Mouse (Mus musculus) embryonic facial prominence, embryonic 13.5 days (tissue): Measurements from ENCODE around the gene Aff1. TPM values are rescaled to one million over a fixed set of nuclear protein-coding genes. Genes with fewer than 3 reads are reported as not detected.

Experiments used
- ATAC-seq: fragments of 200-750 bp; cut with Nextera tagmentation; 2 replicates; pipeline ENCODE4 v1.8.0; 2017; ENCODE audit warnings: low read depth; ENCODE audit not compliant: insufficient number of reproducible peaks, insufficient read depth, low FRiP score, low TSS enrichment
- H3K27ac ChIP-seq: fragments of 300-500 bp; sonication (generic); 2 replicates; pipeline ENCODE4 v1.5.1; 2015; ENCODE audit warnings: moderate library complexity, mild to moderate bottlenecking, inconsistent platforms
- H3K27me3 ChIP-seq: fragments of 300-500 bp; sonication (generic); 2 replicates; pipeline ENCODE4 v1.6.1; 2015; ENCODE audit warnings: mild to moderate bottlenecking, inconsistent platforms
- H3K36me3 ChIP-seq: fragments of 300-500 bp; sonication (generic); 2 replicates; pipeline ENCODE4 v1.6.1; 2015; ENCODE audit warnings: mild to moderate bottlenecking, inconsistent platforms
- H3K4me1 ChIP-seq: fragments of 300-500 bp; sonication (generic); 2 replicates; pipeline ENCODE4 v1.6.1; 2015; ENCODE audit warnings: inconsistent platforms
- H3K4me2 ChIP-seq: fragments of 300-500 bp; sonication (generic); 2 replicates; pipeline ENCODE4 v1.6.1; 2015; ENCODE audit warnings: moderate library complexity, mild to moderate bottlenecking, inconsistent platforms
- H3K4me3 ChIP-seq: fragments of 300-500 bp; sonication (generic); 2 replicates; pipeline ENCODE4 v1.5.1; 2015; ENCODE audit warnings: mild to moderate bottlenecking, inconsistent platforms
- H3K9ac ChIP-seq: fragments of 300-500 bp; sonication (generic); 2 replicates; pipeline ENCODE4 v1.6.1; 2015; ENCODE audit warnings: mild to moderate bottlenecking, inconsistent platforms
- H3K9me3 ChIP-seq: fragments of 300-500 bp; sonication (generic); 2 replicates; pipeline ENCODE4 v1.6.1; 2016; ENCODE audit warnings: inconsistent platforms
- WGBS: fragments of 180-500 bp; shearing (Covaris S2); methylation state at CpG from one replicate; pipeline ENCODE4 v1.1.7; 2015; ENCODE audit warnings: mixed read lengths; 5-methylcytosine and 5-hydroxymethylcytosine counted together
- polyA plus RNA-seq: library from polyadenylated mRNA; unstranded; fragments of >200 nt; fragmentation: Nextera tagmentation; extraction: Ambion mirVana; gene quantifications from 2 replicates; pipeline ENCODE4 v1.2.1, GENCODE M21; 2015

Gene Aff1
- polyA plus RNA-seq, 1 experiment from 2014 or later: 5.2 TPM

- Histone ChIP-seq H3K4me3 (peak overlapping the region; percentile 75), H3K27ac (peak overlapping the region; percentile 91), H3K36me3 (no peaks in the 10 kb centered on the region), H3K4me2 (peak overlapping the region; percentile 78), H3K27me3 (peaks cover 24% of the 10 kb centered on the region), H3K4me1 (peaks cover 16% of the 10 kb centered on the region), H3K9me3 (no peaks in the 10 kb centered on the region), H3K9ac (peak overlapping the region; percentile 80)
- WGBS: under 1% methylated on average over 86 of the region's 86 CpGs
- ATAC-seq: peak; percentile 86
Measured at GRCm38 (mm10) chr5:103753511-103754329, 61.5 kb downstream of the Aff1 start.

GRCm38 (mm10) chr5:103754330-103755134 is 62.4 kb downstream of the Aff1 start:
- peak overlapping the region; percentile 91 for H3K27ac ChIP-seq
- no peaks in the 10 kb centered on the region for H3K9me3 ChIP-seq
- WGBS: 2% methylated on average over 40 of the region's 42 CpGs
- H3K27me3 ChIP-seq: peaks cover 24% of the 10 kb centered on the region
- peak overlapping the region; percentile 78 for H3K4me2 ChIP-seq
- peaks cover 16% of the 10 kb centered on the region for H3K4me1 ChIP-seq
- peak overlapping the region; percentile 75 for H3K4me3 ChIP-seq
- no peak for ATAC-seq
- H3K36me3 ChIP-seq: no peaks in the 10 kb centered on the region
- H3K9ac ChIP-seq: peak overlapping the region; percentile 80

DNA sequence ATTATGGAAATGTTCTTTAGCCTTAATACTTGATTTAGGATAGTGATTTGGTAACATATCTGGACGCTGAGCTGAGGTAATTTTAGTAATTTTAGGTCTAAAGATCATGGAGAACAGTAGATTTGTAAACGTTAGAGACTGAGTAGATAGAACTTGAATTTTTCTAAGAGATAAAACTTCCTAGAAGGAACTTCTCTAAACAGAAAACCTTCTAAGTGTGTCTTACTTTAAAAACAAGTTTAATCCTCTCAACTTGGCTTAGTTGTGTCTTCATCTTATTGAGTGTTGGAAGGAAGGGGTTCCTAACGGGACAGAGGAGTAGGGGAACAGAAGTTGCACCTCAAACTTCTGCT is 62.9 kb downstream of the Aff1 start:
- 41% methylated on average over 3 of the region's 3 CpGs for WGBS
- Histone ChIP-seq H3K36me3 (no peaks in the 10 kb centered on the region), H3K4me2 (peak overlapping the region; percentile 78), H3K9me3 (no peaks in the 10 kb centered on the region), H3K4me1 (peaks cover 14% of the 10 kb centered on the region), H3K27ac (no peak overlapping the region), H3K4me3 (peak overlapping the region; percentile 75), H3K27me3 (peaks cover 24% of the 10 kb centered on the region), H3K9ac (0 out of 2 replicates have a peak overlapping the region, but pooled peaks have one; percentile 80)
- no peak for ATAC-seq

- H3K27ac ChIP-seq: no peak overlapping the region
- no peak overlapping the region for H3K9ac ChIP-seq
- no peak overlapping the region for H3K4me3 ChIP-seq
- ATAC-seq: no peak
- 54% methylated on average over 6 of the region's 6 CpGs for WGBS
- H3K36me3 ChIP-seq: no peaks in the 10 kb centered on the region
- H3K4me1 ChIP-seq: peaks cover 23% of the 10 kb centered on the region
- no peaks in the 10 kb centered on the region for H3K9me3 ChIP-seq
- no peak overlapping the region for H3K4me2 ChIP-seq
- peaks cover 24% of the 10 kb centered on the region for H3K27me3 ChIP-seq
Measured at GRCm38 (mm10) chr5:103756231-103756714, 64.1 kb downstream of the Aff1 start.

GRCm38 (mm10) chr5:103758491-103758890 is 66.3 kb downstream of the Aff1 start:
- Histone ChIP-seq H3K9me3 (no peaks in the 10 kb centered on the region), H3K4me2 (no peak overlapping the region), H3K9ac (no peak overlapping the region), H3K27ac (no peak overlapping the region), H3K4me1 (peaks cover 16% of the 10 kb centered on the region), H3K36me3 (no peaks in the 10 kb centered on the region), H3K27me3 (peaks cover 17% of the 10 kb centered on the region; the same call in 1 of the 2 replicates), H3K4me3 (no peak overlapping the region)
- no peak for ATAC-seq
- WGBS: 66% methylated on average over 4 of the region's 4 CpGs

- no peaks in the 10 kb centered on the region for H3K36me3 ChIP-seq
- peaks cover 14% of the 10 kb centered on the region for H3K4me1 ChIP-seq
- WGBS: 46% methylated on average over 14 of the region's 14 CpGs
- H3K9me3 ChIP-seq: no peaks in the 10 kb centered on the region
- H3K9ac ChIP-seq: peak overlapping the region; percentile 59
- H3K4me3 ChIP-seq: peak overlapping the region; percentile 44
- H3K27me3 ChIP-seq: peaks cover 17% of the 10 kb centered on the region; the same call in 1 of the 2 replicates
- H3K27ac ChIP-seq: no peak overlapping the region
- H3K4me2 ChIP-seq: peak overlapping the region; percentile 81
- ATAC-seq: no peak
Measured at GRCm38 (mm10) chr5:103759489-103760424, 67.6 kb downstream of the Aff1 start.

GRCm38 (mm10) chr5:103760425-103761131 is 68.4 kb downstream of the Aff1 start:
- peak overlapping the region; percentile 44 for H3K4me3 ChIP-seq
- peaks cover 14% of the 10 kb centered on the region; the same call in 1 of the 2 replicates for H3K27me3 ChIP-seq
- WGBS: 2% methylated on average over 20 of the region's 20 CpGs
- no peak overlapping the region for H3K27ac ChIP-seq
- no peaks in the 10 kb centered on the region for H3K9me3 ChIP-seq
- peak overlapping the region; percentile 59 for H3K9ac ChIP-seq
- peaks cover 2% of the 10 kb centered on the region; the same call in 1 of the 2 replicates for H3K36me3 ChIP-seq
- H3K4me1 ChIP-seq: peaks cover 12% of the 10 kb centered on the region
- H3K4me2 ChIP-seq: peak overlapping the region; percentile 81
- no peak for ATAC-seq

- WGBS: 87% methylated on average over 7 of the region's 7 CpGs
- Histone ChIP-seq H3K27me3 (peaks cover 5% of the 10 kb centered on the region; the same call in 1 of the 2 replicates), H3K27ac (no peak overlapping the region), H3K9me3 (peaks cover 6% of the 10 kb centered on the region), H3K9ac (no peak overlapping the region), H3K4me2 (no peak overlapping the region), H3K4me3 (no peak overlapping the region), H3K36me3 (peaks cover 8% of the 10 kb centered on the region; the same call in 1 of the 2 replicates), H3K4me1 (peaks cover 12% of the 10 kb centered on the region)
- ATAC-seq: no peak
Measured at GRCm38 (mm10) chr5:103761754-103762153, 69.6 kb downstream of the Aff1 start.

GRCm38 (mm10) chr5:103762850-103763254 is 70.7 kb downstream of the Aff1 start:
- H3K27me3 ChIP-seq: no peaks in the 10 kb centered on the region
- WGBS: 81% methylated on average over 4 of the region's 4 CpGs
- peaks cover 12% of the 10 kb centered on the region for H3K4me1 ChIP-seq
- no peak overlapping the region for H3K9ac ChIP-seq
- no peak overlapping the region for H3K4me3 ChIP-seq
- H3K9me3 ChIP-seq: peaks cover 6% of the 10 kb centered on the region
- ATAC-seq: no peak
- no peak overlapping the region for H3K4me2 ChIP-seq
- H3K27ac ChIP-seq: no peak overlapping the region
- H3K36me3 ChIP-seq: peaks cover 8% of the 10 kb centered on the region; the same call in 1 of the 2 replicates

DNA sequence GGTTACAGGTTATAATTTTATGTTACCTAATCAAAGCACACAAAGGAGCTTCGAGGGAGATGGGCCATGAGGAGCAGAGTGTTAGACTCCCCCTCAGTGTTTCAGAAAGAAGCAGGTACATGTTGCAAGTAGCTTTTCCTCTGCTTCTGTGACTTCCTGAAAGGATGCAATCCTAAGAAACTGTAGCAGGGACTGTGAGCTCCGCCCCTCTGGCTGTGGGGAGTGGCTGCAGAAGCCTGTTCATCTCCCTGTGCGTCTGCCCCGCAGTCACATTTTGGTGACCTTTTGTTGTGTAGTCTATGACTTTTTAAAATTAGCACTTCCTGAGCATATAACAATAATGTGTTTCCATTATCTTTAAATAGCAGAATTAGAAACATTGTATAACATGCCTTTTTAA is 73.2 kb downstream of the Aff1 start:
- H3K27me3 ChIP-seq: no peaks in the 10 kb centered on the region
- no peak overlapping the region for H3K9ac ChIP-seq
- no peak overlapping the region for H3K4me2 ChIP-seq
- peaks cover 8% of the 10 kb centered on the region; the same call in 1 of the 2 replicates for H3K36me3 ChIP-seq
- peaks cover 7% of the 10 kb centered on the region for H3K4me1 ChIP-seq
- no peak overlapping the region for H3K27ac ChIP-seq
- H3K4me3 ChIP-seq: no peak overlapping the region
- peaks cover 6% of the 10 kb centered on the region for H3K9me3 ChIP-seq
- WGBS: 92% methylated on average over 4 of the region's 4 CpGs
- ATAC-seq: no peak
